Mouse (Mus musculus): ENCODE results near the gene Hprt.
A peak's percentile ranks its signal among the peaks of the same experiment; 100 is the strongest.
"Not testable (repeated sequence)": the region's sequence is repeated elsewhere in the genome, so short reads cannot be mapped to it uniquely, and the experiment has no call there.

Hprt gene

DNA sequence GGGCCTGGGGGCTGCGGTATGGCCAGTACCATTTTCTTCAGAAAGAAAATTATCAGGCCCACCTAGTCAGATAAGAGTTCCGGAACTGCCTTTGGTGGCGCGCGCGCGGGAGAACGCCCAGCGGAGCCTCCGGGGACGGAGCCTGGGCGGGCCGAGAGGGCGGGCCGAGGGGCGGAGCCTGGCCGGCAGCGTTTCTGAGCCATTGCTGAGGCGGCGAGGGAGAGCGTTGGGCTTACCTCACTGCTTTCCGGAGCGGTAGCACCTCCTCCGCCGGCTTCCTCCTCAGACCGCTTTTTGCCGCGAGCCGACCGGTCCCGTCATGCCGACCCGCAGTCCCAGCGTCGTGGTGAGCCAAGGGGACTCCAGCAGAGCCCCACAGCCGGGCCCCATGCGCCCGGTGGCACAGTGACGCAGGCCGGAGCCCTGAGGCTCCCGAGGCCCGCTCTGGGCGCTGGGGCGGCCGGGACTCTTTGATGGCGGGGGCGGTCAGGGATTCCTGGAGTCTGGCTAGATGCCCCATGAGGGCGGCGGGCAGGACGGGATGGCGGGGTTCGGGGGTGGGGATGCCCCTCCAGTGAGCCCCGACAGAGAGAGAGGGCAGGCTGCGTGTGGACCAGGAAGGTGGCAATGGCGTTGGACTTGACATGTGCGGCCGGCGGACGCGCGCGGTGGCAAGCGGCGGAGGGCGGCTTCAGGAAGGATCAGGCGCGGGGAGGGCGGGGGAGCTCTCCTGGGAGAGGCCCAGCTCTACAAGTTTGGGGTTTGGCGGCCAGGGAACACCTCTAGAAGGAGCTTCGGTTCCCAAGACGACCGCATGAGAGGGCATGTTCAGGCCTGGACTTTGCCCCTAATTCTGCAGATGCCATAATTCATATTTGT is at the start of gene Hprt:
Gene Hprt, plus strand, starts transcription at position 233 of the 879 bp plus-strand sequence.
- DNase-seq (ENCODE audit: low spot score), result peak; percentile 81

DNA sequence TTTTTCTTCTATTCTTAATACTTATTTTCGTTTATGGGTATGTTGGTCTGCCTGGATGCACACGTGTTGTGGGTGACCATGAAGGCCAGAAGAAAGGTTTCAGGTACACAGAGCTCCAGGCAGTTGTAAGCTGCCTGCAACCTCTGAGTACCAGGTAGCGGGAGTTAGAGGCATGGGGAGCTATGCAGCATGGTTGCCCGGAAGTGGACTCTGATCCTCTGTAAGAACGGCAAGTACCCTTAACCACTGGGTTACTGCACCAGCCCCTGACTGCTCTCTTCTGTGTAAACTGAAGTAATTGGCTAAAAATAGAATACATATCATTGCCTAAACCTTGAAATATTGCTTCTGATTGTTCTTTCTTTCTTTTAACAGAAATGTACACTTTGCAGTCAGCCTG is 42.4 kb upstream of the Hprt start:
- no peak for DNase-seq (ENCODE audit: low spot score)

DNA sequence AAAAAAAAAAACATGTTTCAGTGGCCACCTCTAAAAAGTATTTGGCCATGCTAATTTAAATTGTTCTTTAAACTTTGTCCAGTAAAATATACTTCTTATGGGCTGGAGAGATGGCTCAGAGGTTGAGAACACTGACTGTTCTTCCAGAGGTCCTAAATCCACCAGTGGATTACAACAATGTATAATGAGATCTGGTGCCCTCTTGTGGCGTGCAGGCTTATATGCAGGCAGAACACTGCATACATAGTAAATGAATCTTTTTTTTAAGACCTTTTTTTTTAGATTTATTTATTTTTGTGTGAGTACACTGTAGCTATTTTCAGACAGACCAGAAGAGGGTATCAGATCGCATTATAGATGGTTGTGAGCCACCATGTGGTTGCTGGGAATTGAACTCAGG is 38.2 kb upstream of the Hprt start:
- peak; percentile 16 for DNase-seq (ENCODE audit: low spot score)

DNA sequence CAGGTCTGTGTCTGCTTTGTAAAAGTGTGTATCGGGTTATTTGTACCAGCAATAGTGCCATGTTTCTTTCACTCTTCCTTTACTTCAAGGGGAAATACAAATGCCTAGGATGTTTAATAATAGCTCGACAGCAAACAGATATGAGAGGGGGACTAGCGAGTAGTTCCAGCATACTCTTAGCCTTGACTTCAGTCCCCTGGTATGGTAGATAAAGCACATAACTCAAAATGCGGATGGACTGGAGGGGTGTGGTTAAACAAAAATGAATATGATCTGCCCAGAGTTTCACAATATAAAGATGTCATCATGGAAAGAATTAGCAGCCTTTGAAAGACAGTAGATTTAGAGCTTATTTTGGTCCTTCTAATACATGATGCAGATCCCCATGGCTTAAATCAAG is 31.0 kb upstream of the Hprt start:
- no peak for DNase-seq (ENCODE audit: low spot score)

DNA sequence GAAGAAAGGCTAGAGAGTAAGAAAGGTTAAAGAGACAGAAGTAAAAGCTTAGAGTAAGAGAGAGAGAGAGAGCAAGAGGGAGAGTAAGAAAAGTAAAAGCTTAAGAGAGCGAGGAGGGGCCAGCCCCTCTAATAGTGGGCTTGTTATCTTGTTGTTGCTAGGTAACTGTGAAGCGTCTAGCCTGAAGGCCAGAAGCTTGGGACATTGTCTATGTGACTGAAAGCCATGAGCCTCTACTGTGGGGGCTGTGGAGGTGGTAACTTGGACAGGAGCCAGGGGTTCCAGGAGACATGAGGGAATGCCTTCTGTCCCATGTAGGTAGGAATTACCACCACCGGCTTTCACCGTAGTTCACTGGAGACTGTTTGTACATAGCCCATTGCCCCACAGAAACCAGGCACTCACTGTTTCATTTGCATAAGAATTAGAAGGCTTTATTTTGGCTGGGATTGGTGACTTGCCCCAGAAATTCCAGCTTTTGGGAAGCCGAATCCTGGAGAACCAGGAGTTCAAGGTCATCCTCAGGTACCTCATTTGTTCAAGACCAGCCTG is 26.3 kb upstream of the Hprt start:
- no peak for DNase-seq (ENCODE audit: low spot score)

DNA sequence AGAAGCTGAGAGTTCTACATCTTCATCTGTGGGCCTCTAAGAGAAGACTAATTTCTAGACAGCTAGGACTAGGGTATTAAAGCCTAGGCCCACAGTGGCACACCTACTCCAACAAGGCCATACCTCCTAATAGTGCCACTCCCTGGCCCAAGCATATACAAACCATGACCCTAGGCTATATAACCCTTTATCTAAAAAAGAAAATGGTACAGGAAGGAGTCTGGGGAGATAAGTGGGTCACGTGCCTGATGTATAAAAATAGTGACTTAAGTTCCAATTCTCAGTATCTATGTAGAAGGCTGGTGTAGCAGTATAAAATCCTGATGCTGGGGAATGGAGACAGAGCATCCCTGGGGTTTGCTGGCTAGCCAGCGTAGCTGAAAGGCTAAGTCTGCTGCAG is 22.8 kb upstream of the Hprt start:
- DNase-seq (ENCODE audit: low spot score), result no peak

DNA sequence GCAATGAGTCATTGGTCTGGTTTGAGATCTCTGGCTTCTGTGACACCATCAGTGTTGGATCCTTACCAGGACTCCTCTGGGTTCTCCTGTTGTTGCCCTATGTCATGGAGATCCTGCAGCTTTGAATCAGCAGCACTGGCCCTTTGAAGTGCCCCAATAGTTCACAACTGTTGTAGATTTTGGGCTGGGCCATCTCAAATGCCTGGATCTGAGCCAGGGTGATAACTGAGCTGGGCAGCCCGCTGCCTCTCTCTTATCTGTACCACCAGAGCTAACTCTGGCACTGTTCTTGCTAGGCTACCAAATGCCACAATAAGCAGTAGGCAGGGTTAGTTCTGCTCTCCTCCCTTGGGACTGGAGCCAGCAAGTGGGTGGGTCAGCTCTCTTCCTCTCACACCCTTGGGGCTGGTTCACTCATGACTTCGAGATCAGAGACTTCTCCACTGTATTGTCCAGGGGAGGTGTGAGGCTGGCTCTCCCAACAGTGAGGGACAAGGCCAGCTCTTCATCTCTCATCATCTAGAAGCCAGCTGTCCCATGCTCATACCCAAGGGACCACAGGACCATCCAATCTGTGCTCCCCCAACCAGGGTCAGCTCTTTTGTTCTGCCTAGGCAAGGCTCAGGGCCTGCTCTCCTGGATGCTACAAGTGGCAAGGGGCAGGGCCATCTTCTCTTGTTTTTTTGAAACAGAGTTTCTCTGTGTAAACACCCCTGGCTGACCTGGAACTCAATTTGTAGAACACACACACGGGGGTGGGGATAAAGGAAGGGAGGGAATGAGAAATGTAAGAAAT is 16.5 kb upstream of the Hprt start:
- DNase-seq (ENCODE audit: low spot score), result peak; percentile 12

GRCm38 (mm10) chrX:52972129-52972528 is 15.8 kb upstream of the Hprt start:
- DNase-seq (ENCODE audit: low spot score), result no peak

DNA sequence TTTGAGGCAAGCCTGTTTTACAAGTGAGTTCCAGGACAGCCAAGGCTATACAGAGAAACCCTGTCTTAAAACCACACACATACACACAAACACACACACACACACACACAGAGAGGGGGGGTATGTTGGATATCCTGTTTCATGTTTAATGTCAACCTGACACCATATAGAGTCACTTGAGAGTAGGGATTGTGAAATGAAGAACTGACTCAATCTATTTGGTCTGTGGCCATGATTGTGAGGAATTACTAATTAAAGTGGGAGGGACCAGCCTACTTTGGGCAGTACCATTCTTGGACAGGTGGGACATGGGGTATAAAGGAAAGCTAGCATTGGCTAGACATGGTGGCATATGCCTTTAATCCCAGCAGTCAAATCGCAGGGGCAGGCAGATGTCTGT is 15.3 kb upstream of the Hprt start:
- no peak for DNase-seq (ENCODE audit: low spot score)

DNA sequence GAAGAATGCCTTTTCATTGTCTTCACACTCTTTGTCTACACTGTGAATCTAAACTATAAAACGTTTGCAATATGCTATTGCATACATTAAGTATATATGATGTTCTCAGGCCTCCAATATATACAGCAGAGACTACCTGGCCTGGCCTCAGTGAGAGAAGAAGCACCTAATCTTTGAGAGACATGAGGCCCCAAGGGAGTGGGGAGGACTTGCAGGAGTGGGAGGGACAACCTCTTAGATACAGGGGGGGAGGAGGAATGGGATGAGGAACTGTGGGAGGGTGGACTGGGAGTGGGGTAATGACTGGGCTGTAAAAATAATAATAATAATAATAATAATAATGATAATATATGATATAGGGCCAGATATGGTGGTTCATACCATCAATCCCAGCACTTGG is 9.4 kb upstream of the Hprt start:
- no peak for DNase-seq (ENCODE audit: low spot score)

DNA sequence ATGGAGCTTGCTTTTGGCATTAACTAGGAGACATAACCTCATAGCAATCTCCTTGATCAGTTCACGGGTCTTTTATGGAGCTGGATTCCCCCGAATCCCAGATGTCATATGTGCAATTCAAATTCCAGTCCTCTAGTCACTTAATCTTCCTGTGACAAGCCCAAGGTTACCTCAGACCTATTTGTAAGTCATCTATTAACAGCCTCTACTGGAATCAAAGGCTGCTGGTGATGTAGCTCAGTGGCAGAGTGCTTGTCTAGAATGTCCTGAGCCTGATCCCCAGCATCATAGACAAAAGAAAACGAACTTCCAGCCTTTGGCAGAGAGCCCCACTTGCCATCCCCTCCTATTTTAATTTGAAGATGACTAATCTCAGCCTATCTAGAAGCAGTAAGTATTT is 6.6 kb upstream of the Hprt start:
- no peak for DNase-seq (ENCODE audit: low spot score)

GRCm38 (mm10) chrX:52994726-52995125 is 6.8 kb downstream of the Hprt start:
- not testable (repeated sequence) for DNase-seq (ENCODE audit: low spot score)

- DNase-seq (ENCODE audit: low spot score), result not testable (repeated sequence)
Measured at GRCm38 (mm10) chrX:53004887-53005286, 16.9 kb downstream of the Hprt start.

DNA sequence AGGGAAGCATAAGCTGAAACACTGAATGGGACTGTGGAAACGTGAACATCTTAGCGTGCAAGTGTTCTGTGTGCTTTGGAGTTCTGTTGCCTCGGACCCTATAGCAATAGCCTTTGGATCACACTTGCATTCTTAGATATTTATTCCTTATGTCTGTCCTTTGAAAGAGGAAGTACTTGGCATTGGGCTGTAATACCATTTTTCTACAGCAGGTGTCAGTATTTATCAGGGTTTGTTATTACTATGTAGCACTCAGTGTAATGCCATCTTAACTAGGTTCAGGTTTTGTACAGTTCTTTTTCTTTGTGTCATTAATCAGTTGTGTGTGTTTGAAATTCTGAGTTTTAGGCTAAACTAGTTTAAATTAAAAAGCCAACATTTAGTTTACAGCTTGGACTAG is 18.1 kb downstream of the Hprt start:
- peak; percentile 78 for DNase-seq (ENCODE audit: low spot score)

DNA sequence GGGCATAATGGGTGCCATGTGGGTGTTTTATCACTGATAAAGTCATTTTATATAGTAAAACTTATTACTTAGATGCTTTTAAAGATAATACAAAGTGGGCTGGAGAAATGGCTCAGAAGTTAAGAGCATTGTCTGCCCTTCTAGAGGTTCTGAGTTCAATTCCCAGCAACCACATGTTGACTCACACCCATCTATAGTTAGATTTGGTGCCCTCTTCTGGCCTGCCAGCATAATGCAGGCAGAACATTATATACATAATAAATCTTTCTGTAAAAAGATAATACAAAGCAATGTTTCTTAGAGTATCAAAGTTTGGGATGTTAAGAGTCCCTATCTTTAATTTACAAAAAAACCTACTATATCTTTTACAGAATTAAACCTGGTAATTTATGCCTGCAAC is 27.6 kb downstream of the Hprt start:
- no peak for DNase-seq (ENCODE audit: low spot score)

GRCm38 (mm10) chrX:53023021-53023420 is 35.1 kb downstream of the Hprt start:
- no peak for DNase-seq (ENCODE audit: low spot score)

DNA sequence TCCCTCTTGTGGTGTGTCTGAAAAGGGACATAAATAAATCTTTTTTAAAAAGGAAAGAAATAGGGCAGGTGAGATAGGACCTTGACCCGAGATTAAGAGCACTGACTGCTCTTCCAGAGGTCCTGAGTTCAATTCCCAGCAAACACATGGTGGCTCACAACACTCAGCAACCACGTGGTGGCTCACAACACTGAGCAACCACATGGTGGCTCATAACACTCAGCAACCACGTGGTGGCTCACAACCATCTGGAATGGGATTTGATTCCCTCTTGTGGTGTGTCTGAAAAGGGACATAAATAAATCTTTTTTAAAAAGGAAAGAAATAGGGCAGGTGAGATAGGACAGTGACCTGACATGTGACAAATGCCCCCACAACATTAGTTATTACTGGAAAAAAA is 36.3 kb downstream of the Hprt start:
- DNase-seq (ENCODE audit: low spot score), result peak; percentile 64

DNA sequence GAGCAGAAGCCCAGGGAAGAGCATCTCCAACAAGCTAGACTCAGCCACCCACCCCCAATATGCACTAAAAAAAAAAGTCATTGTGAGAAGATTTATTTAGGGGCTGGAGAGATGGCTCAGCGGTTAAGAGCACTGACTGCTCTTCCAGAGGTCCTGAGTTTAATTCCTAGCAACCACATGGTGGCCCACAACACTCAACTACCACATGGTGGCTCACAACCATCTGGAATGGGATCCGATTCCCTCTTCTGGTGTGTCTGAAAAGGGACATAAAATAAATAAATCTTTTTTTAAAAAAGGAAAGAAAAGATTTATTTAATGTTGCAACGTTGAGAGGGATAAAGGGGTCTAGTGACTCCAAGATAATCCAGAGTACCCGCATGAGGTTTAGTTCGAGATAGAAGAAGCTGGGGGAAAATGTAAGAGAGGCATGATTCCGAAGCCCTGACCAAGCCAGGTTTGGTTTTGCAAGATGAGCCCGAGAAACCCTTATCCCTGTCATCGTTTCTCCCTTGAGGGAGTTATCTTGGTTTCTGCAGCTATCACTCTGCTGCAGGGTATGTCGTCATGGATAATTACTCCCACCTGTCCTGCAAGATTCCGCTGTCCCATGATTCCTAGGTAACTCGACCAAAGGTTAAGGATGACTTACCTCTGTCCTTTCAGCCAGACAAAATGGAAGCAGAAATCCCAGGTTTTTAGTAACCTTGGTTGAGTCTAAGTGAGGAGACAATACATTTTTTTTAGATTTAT is 37.7 kb downstream of the Hprt start:
- peak; percentile 34 for DNase-seq (ENCODE audit: low spot score)

DNA sequence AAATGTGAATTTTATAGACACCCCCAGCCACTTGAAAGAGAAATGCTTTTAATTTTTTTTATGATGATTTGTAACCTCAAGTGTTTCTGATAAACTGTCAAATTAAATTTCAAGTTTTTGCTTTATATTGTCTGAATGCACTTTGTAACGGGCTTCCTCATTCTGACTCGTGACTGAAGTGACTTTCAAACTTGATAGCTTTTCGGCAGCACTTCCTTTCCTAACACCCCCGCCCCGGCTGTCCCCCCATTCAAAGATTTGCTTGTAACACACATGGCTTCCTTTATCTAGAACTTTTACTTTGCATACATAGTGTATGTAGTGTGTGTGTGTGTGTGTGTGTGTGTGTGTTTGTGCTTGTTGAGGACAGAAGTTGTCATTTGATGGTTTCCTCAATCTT is 41.6 kb downstream of the Hprt start:
- no peak for DNase-seq (ENCODE audit: low spot score)

- no peak for DNase-seq (ENCODE audit: low spot score)
Measured at GRCm38 (mm10) chrX:53038194-53038593, 50.3 kb downstream of the Hprt start.

- no peak for DNase-seq (ENCODE audit: low spot score)
Measured at GRCm38 (mm10) chrX:53039651-53040050, 51.7 kb downstream of the Hprt start.

DNA sequence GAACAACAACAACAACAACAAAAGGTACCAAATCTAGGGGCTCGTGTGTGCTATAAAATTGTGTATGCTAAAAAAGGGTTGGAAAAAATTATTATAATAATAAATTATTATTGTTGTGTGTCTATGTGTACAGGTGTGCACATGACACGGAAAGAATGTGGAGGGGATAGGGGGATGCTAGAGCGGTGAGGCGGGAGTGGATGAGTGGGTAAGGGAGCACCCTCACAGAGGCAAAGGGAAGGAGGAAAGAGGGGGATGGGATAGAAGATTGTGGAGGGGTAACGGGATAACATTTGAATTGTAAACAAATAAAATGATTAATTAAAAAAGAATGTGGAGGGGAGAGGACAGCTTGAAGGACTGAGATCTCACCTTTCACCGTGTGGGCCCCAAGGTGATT is 52.2 kb downstream of the Hprt start:
- DNase-seq (ENCODE audit: low spot score), result no peak

All from adipocyte (in vitro differentiated cells).